Mouse (Mus musculus) limb, embryonic 12.5 days (tissue): ENCODE data around the gene Efhb. TPM values are rescaled to one million over a fixed set of nuclear protein-coding genes. Genes with fewer than 3 reads are reported as not detected.

Source experiments
- ATAC-seq: fragments of 200-750 bp; cut with Nextera tagmentation; 2 replicates; pipeline ENCODE4 v1.8.0; 2017; ENCODE audit warnings: low read depth, moderate TSS enrichment; ENCODE audit not compliant: insufficient number of reproducible peaks, insufficient read depth, low FRiP score, low TSS enrichment
- H3K27ac ChIP-seq: fragments of 300-500 bp; sonication (generic); 2 replicates; pipeline ENCODE4 v1.5.1; 2016; ENCODE audit warnings: mild to moderate bottlenecking, moderate library complexity
- H3K27me3 ChIP-seq: fragments of 300-500 bp; sonication (generic); 2 replicates; pipeline ENCODE4 v1.6.1; 2016; ENCODE audit warnings: mild to moderate bottlenecking, moderate library complexity
- H3K36me3 ChIP-seq: fragments of 300-500 bp; sonication (generic); 2 replicates; pipeline ENCODE4 v1.6.1; 2016; ENCODE audit warnings: mild to moderate bottlenecking, moderate library complexity
- H3K4me1 ChIP-seq: fragments of 300-500 bp; sonication (generic); replicated peaks from 2 replicates; pipeline ENCODE4 v1.6.1; 2016
- H3K4me2 ChIP-seq: fragments of 300-500 bp; sonication (generic); 2 replicates; pipeline ENCODE4 v1.6.1; 2016; ENCODE audit warnings: mild to moderate bottlenecking, moderate library complexity
- H3K4me3 ChIP-seq: fragments of 300-500 bp; sonication (generic); replicated peaks from 2 replicates; pipeline ENCODE4 v1.5.1; 2016; ENCODE audit warnings: mild to moderate bottlenecking
- H3K9ac ChIP-seq: fragments of 300-500 bp; sonication (generic); replicated peaks from 2 replicates; pipeline ENCODE4 v1.6.1; 2016; ENCODE audit warnings: mild to moderate bottlenecking, moderate library complexity
- H3K9me3 ChIP-seq: fragments of 300-500 bp; sonication (generic); 2 replicates; pipeline ENCODE4 v1.6.1; 2016; ENCODE audit warnings: mild to moderate bottlenecking, moderate library complexity
- WGBS: fragments of 180-500 bp; shearing (Covaris S2); methylation state at CpG from one replicate; pipeline ENCODE4 v1.1.7; 2016; 5-methylcytosine and 5-hydroxymethylcytosine counted together
- polyA plus RNA-seq: library from polyadenylated mRNA; unstranded; fragments of >200 nt; fragmentation: Nextera tagmentation; extraction: Ambion mirVana; gene quantifications from 2 replicates; pipeline ENCODE4 v1.2.1, GENCODE M21; 2016

Gene Efhb
- 0.26 and 0.28 TPM in 2 replicates for polyA plus RNA-seq

DNA sequence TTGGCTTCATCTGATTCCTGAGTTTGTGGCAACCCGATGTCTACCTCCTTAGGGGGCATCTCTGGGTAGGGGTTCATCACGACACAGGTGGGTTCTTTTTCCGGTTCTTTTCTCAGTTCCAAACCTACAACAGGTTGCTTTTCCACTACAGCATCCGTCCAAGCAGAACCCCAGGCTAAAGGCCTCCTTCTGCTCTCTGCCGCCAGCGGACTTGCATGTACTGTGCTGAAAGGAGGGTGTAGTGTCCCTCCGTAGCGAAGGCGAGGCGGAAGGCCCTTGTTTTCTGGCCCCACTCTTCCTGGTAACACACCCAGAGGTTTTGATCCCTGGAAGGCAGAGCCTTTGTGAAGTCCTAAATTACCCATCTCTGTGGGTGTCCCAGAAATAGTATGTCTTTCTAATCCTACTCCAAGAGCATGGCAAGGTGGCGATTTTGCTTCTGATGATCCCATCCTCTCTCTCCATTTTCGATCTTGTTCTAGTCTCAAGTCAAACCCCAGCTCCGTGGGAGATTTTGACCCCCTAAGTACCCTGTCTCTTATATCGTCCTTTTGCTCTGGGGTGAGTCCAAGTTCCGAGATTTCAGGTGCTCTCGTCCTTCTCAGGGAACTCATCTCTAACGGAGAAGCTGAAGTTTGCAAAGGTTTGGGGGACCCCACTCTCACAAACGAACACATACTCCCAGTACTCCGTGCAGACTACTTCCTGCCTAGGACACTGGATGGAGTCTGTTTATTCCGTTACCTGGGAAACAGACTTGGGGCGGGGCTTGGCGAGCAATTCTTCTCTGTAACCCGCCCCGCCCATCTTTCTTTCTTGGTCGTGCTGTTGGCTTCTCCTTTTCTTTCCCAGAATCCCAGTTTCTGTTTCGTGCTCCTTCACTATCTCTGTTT lies at the start of gene Efhb:
Efhb (minus strand) TSS at position 719 of the 893 bp plus-strand sequence.
- peak; percentile 92 for ATAC-seq
- Histone ChIP-seq H3K4me2 (peak within 1 kb of the TSS; percentile 60), H3K27me3 (no peaks in the 10 kb centered on the region), H3K27ac (no peak within 1 kb of the TSS), H3K9ac (peak within 1 kb of the TSS; percentile 44), H3K36me3 (no peaks in the 10 kb centered on the region), H3K9me3 (no peaks in the 10 kb centered on the region), H3K4me3 (peak within 1 kb of the TSS; percentile 43), H3K4me1 (no peaks in the 10 kb centered on the region)
- 23% methylated on average over 26 of the region's 26 CpGs for WGBS

DNA sequence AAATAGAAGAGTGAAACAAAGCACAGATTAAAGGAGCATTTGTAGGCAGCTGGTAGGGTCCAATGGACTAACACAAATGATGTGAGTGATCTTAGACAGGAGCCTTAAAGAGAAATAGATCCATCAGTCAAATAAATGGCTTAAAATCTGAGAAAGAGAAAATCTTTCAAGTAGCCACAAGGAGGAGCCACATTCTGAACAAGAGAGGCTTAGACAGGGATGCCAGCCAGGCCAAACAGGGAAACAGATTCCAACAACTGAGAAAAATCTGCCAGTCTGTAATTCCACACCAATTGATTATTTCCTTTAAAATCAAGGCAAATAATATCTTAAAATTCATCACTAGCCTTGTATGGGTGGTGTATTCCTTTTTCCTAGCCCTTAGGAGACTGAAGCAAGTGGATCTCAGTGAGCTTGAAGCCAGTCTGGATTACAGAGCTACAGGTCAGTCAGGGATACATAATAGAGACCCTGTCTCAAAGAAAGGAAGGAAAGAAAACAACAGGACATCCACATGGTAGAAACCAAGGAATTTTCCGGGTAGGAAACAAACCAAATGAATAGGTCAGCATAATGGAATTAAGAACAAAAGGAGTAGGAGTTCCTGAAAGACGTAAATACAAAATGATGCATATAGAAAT lies 49.3 kb upstream of the Efhb start:
- ATAC-seq, result no peak
- no peaks in the 10 kb centered on the region for H3K4me1 ChIP-seq
- no peak overlapping the region for H3K9ac ChIP-seq
- H3K27me3 ChIP-seq, result no peaks in the 10 kb centered on the region
- H3K9me3 ChIP-seq, result no peaks in the 10 kb centered on the region
- H3K4me3 ChIP-seq, result no peak overlapping the region
- no peak overlapping the region for H3K4me2 ChIP-seq
- WGBS, result 91% methylated on average over 2 of the region's 2 CpGs
- H3K27ac ChIP-seq, result no peak overlapping the region
- H3K36me3 ChIP-seq, result peaks cover 6% of the 10 kb centered on the region; the same call in 1 of the 2 replicates

DNA sequence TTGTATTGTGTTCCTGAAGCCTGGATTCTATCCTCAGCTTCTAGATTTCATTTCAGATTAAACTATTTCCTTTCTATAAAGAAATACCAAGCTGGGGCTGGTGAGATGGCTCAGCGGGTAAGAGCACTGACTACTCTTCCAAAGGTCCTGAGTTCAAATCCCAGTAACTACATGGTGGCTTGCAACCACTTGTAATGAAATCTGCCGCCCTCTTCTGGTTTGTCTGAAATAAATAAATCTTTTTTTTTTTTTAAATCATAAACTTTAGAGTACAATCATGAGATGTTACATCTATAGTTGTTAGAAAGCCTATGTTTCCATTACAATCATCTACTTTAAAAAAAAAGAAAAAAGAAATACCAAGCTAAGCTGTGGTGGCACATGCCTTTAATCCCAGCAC lies 39.8 kb upstream of the Efhb start:
- no peak overlapping the region for H3K27ac ChIP-seq
- no peaks in the 10 kb centered on the region for H3K4me1 ChIP-seq
- H3K27me3 ChIP-seq, result no peaks in the 10 kb centered on the region
- H3K9me3 ChIP-seq, result no peaks in the 10 kb centered on the region
- no peak overlapping the region for H3K9ac ChIP-seq
- H3K36me3 ChIP-seq, result peaks cover 66% of the 10 kb centered on the region
- ATAC-seq, result no peak
- 97% methylated on average over 2 of the region's 2 CpGs for WGBS
- no peak overlapping the region for H3K4me2 ChIP-seq
- no peak overlapping the region for H3K4me3 ChIP-seq

DNA sequence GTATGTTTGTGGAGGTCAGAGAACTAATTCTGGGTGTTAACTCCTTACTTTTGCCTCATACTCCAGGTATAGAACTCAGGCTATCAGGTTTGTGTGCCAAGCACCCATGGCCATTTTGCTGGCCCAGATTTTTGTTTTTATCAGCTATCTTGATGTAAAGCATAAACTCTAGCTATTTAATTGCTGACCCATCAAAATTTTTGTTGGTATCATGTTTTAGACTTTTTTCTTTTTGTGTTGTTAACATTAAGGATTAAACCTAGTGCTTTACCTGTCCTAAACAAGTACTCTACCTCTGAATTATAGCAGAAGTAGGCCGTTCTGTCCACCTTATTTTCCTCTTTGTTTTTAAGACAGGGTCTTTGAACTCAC lies 25.9 kb upstream of the Efhb start:
- H3K4me2 ChIP-seq, result no peak overlapping the region
- 100% methylated on average over 1 of the region's 1 CpGs for WGBS
- no peak overlapping the region for H3K27ac ChIP-seq
- no peaks in the 10 kb centered on the region for H3K9me3 ChIP-seq
- H3K4me3 ChIP-seq, result no peak overlapping the region
- H3K36me3 ChIP-seq, result peaks cover 75% of the 10 kb centered on the region
- H3K9ac ChIP-seq, result no peak overlapping the region
- H3K4me1 ChIP-seq, result no peaks in the 10 kb centered on the region
- H3K27me3 ChIP-seq, result no peaks in the 10 kb centered on the region
- no peak for ATAC-seq

DNA sequence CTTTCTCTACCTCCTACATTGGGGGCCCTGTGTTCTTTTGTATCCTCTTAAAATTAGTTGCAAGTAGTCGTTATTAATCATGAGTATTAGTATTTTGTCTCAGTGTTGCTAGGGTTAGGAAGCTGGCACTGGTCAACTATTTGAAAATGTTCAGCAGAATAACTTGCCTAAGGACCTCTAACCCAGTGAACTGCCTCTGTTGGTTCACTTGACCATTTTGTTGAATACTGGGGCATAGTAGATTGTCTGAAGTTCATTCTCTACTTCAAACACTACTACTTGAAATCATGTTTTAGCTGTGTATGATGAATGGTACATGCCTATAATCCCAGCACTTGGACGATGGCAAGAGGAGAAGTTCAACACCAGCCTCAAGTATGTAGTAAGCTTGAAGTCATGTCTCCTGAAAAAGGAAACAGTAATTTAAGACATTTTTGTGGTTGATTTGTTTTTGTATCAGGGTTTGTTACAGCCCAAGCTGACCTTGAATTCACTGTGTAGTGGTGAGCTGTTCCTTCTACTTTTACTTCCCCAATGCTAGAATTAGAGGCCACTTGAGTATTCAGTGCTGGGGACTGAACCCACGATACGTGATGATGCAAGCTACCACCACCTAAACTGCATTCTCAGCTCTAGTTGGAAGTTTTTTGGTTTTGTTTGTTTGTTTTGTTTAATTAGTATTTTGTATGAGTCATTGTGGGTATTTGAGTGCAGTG lies 25.3 kb upstream of the Efhb start:
- Histone ChIP-seq H3K27me3 (no peaks in the 10 kb centered on the region), H3K36me3 (peaks cover 73% of the 10 kb centered on the region), H3K4me1 (no peaks in the 10 kb centered on the region), H3K4me3 (no peak overlapping the region), H3K9me3 (no peaks in the 10 kb centered on the region), H3K27ac (no peak overlapping the region), H3K4me2 (no peak overlapping the region), H3K9ac (no peak overlapping the region)
- 92% methylated on average over 4 of the region's 4 CpGs for WGBS
- no peak for ATAC-seq

DNA sequence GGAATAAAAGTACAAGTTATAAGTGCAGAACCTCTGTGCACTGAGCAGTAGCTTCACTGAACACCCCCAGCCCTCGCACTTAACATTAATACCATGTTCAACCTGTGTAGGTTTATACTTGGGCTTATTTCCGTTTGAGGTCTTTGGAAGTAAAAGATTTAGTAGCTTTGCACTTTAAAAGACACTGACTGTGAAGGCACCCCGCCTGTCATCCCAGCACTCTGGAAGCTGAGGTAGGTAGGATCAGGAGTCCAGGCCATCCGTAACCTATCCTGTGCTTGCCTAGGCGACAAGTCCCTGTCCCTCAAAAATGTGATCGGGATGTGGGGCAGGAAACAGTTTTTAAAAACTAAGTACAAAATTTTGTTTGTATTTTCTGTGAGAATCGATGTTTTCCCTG lies 17.3 kb upstream of the Efhb start:
- ATAC-seq, result no peak
- Histone ChIP-seq H3K4me2 (peak overlapping the region; percentile 76), H3K27ac (no peak overlapping the region), H3K4me1 (peaks cover 12% of the 10 kb centered on the region), H3K27me3 (no peaks in the 10 kb centered on the region), H3K9ac (peak overlapping the region; percentile 97), H3K4me3 (peak overlapping the region; percentile 83), H3K9me3 (no peaks in the 10 kb centered on the region), H3K36me3 (peaks cover 16% of the 10 kb centered on the region)
- WGBS, result 55% methylated on average over 7 of the region's 7 CpGs

DNA sequence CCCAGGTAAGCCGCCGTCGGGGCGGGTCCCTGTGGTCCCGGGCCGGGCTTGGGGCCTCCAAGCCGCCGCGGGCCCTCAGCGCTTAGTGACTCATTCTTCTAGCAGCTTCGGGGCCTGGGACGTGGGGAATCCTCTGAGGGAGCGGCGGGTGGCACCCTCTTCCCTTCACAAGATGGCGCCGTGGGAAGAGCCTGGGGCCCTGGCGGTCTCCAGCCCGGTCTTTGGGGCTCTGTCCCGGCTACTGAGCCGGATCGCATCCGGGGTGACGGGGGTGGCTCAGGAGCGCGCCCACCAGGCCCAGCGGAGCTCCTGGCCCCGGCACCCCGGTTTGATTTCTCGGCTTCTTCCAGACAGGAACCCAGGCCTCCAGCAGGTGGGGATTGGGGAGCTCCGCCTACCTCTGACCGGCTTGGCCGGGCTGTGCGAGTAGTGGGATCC lies 16.5 kb upstream of the Efhb start:
- peak overlapping the region; percentile 97 for H3K9ac ChIP-seq
- peaks cover 8% of the 10 kb centered on the region for H3K36me3 ChIP-seq
- H3K4me2 ChIP-seq, result peak overlapping the region; percentile 76
- WGBS, result 0% methylated on average over 33 of the region's 33 CpGs
- no peaks in the 10 kb centered on the region for H3K27me3 ChIP-seq
- H3K9me3 ChIP-seq, result no peaks in the 10 kb centered on the region
- H3K27ac ChIP-seq, result peak overlapping the region; percentile 98
- peak; percentile 16; the same call in 1 of the 2 replicates for ATAC-seq
- H3K4me1 ChIP-seq, result peaks cover 12% of the 10 kb centered on the region
- peak overlapping the region; percentile 83 for H3K4me3 ChIP-seq

DNA sequence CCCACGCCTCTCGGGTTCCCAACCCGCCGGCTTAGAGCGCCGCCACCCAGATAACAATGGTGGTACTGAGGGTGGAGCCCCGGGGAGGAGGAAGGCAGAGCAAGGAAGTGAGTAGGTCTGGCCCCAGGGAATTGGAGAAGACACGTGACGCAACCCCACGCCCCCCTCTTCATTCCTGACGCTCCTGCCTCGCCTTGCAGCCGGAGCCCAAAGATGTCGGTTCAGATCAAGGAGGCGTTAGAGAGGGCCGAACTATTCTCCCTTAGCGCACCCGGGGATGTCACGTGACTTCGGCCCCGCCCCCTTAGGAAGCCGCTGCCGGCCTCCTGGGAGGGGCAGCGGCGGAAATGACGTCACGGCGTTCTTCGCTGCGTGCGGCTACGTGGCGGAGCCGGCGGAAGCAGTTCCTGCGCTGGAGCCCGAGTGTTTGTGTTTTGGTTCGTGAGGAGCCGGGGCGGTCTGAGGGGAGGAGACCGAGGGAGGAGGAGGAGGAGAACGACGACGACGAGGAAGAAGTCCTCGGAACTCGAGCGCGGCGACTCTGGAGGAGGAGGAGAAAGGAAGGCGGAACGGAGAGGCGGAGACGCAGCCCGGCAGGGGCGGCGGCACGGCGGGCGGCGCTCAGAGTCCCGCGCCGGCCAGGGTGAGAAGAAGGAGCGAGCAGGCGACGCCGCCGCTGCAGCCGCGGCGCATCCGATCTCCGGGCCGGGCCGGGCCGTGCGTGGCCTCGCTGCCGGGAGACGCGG lies 15.9 kb upstream of the Efhb start, which contains the start of gene Rab5a:
Rab5a (plus strand) TSS at position 377 of the 746 bp plus-strand sequence.
- Histone ChIP-seq H3K27me3 (no peaks in the 10 kb centered on the region), H3K27ac (peak within 1 kb of the TSS; percentile 98), H3K4me1 (peaks cover 12% of the 10 kb centered on the region), H3K9me3 (no peaks in the 10 kb centered on the region), H3K36me3 (peaks cover 3% of the 10 kb centered on the region; the same call in 1 of the 2 replicates), H3K9ac (peak within 1 kb of the TSS; percentile 97), H3K4me2 (peak within 1 kb of the TSS; percentile 76), H3K4me3 (peak within 1 kb of the TSS; percentile 83)
- WGBS, result under 1% methylated on average over 53 of the region's 82 CpGs
- peak; percentile 98 for ATAC-seq

DNA sequence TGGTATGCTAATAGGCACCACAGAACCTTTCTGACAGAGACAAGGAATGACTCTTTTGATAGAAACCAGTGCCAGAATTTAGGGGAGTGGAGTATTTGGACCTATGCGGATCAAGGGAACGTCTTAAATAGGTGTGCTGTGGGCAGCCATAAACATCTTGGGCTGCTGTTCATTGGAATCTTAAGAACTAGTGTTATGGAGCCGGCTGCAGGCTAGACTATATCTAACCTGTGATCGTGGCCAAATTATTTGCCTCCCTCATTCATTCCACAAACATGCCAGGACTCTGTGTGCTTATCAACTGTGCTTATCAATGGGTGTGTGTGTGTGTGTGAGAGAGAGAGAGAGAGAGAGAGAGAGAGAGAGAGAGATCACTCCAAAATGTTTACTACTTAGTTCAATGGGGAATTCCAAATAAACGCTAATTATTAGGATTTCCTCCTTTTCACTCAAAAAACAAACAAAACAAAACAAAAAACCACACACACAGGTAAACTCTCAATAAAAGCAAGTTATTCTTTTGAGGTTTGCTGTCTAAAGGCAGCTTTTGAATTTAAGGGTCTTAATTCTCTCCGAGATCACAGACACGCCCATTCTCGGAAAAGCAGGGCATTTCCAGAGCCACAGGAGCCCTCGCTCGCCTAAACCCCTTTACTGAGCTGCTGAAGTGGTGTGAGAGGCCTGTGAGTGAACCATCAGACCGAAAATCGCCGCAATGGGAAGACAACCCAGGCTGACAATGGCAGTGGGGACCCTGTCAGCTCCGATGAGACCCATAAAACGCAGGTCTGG lies 15.1 kb upstream of the Efhb start:
- Histone ChIP-seq H3K36me3 (no peaks in the 10 kb centered on the region), H3K27me3 (no peaks in the 10 kb centered on the region), H3K9ac (peak overlapping the region; percentile 76), H3K4me1 (peaks cover 12% of the 10 kb centered on the region), H3K4me2 (peak overlapping the region; percentile 60), H3K9me3 (no peaks in the 10 kb centered on the region), H3K27ac (peak overlapping the region; percentile 98), H3K4me3 (peak overlapping the region; percentile 83)
- no peak; the same call in 1 of the 2 replicates for ATAC-seq
- WGBS, result 7% methylated on average over 15 of the region's 15 CpGs

DNA sequence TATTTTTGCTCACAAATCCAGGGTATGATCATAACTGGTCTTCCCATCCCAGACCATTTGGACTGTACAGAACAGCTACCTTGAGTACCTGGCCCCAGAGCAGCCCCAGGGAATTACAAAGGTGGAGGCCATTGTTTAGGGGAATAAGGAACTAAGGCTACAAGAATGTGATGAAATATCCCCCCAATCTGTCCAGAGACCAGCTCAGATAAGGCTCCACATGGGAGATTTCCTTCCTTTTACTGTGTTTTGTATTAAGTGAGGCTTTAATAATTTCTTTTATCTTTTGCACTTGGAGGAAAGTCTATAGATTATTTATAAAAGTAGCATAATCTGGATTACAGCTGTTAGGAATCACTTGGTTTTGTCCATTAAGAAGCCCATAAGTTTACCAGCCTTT lies 5.6 kb upstream of the Efhb start:
- Histone ChIP-seq H3K36me3 (no peaks in the 10 kb centered on the region), H3K27me3 (no peaks in the 10 kb centered on the region), H3K4me3 (no peak overlapping the region), H3K4me1 (no peaks in the 10 kb centered on the region), H3K9ac (no peak overlapping the region), H3K27ac (no peak overlapping the region), H3K9me3 (no peaks in the 10 kb centered on the region), H3K4me2 (no peak overlapping the region)
- no peak for ATAC-seq
